ENCODE assay signal across 13 mouse cellular contexts in genomic region chr10:68893100-68893841, GRCm38 (mm10).
DNase-seq lines count a peak whose midpoint lies in the region; ATAC-seq and TF ChIP-seq lines count a peak whose summit lies in the region.
"Had no signal": no experiment of that assay in that cellular context is flagged by ENCODE, and none has a peak within 500 bp of the region (broad histone marks: within the 10 kb centered on the region; RNA-seq: fewer than 3 reads in every experiment).

No protein-coding gene starts in this region.

- TF ChIP-seq CTCF in heart, adult 2 months (IDR thresholded peaks at IDR 0.05): no peak
- no peak for TF ChIP-seq CTCF in lung, postnatal 0 days (IDR thresholded peaks at IDR 0.05)

- no peaks in the 10 kb centered on the region for H3K9me3 ChIP-seq in heart, embryonic 10.5 days
- H3K9me3 ChIP-seq in lung, postnatal 0 days (ENCODE audit: low read length): no peaks in the 10 kb centered on the region
- H3K9me3 ChIP-seq in neural tube, embryonic 15.5 days (replicated peaks): no peaks in the 10 kb centered on the region
- H3K9me3 ChIP-seq: forebrain, embryonic 10.5 days; hindbrain, embryonic 12.5 days had no signal

- ATAC-seq in lung, postnatal 0 days: peak; percentile 59
- ATAC-seq in neural tube, embryonic 15.5 days (ENCODE audit: low FRiP score): no peak

- peak overlapping the region; percentile 27 for H3K27ac ChIP-seq in heart, adult 2 months
- no peak overlapping the region for H3K27ac ChIP-seq in heart, embryonic 10.5 days
- peak overlapping the region; percentile 51; the same call in 1 of the 2 replicates for H3K27ac ChIP-seq in lung, postnatal 0 days (ENCODE audit: low read length)
- H3K27ac ChIP-seq in neural tube, embryonic 15.5 days (replicated peaks): no peak overlapping the region
- H3K27ac ChIP-seq: forebrain, embryonic 10.5 days; hindbrain, embryonic 12.5 days; liver, embryonic 14.5 days had no signal

- no peaks in the 10 kb centered on the region for H3K79me2 ChIP-seq in heart, adult 2 months (replicated peaks; ENCODE audit: control insufficient read depth, insufficient read depth, low read length)

- peak; percentile 55 to 60 for DNase-seq in heart, adult 2 months
- DNase-seq in heart, embryonic 10.5 days (ENCODE audit: low spot score): no peak
- peak; percentile 53 for DNase-seq in adrenal gland, postnatal 14 days
- DNase-seq in gastrocnemius, postnatal 36 days: peak; percentile 10 to 25
- DNase-seq in lung, postnatal 0 days (ENCODE audit: low spot score): peak; percentile 30
- no peak for DNase-seq in cerebellum, adult 8-10 months
- DNase-seq in kidney, adult 9 months: no peak
- DNase-seq: cerebellum, adult 9-11 months had no signal

- H3K27me3 ChIP-seq in heart, adult 2 months (ENCODE audit: control insufficient read depth, insufficient read depth, low read length): no peaks in the 10 kb centered on the region
- H3K27me3 ChIP-seq in heart, embryonic 10.5 days (ENCODE audit: insufficient read depth, poor library complexity, severe bottlenecking): no peaks in the 10 kb centered on the region
- H3K27me3 ChIP-seq in lung, postnatal 0 days (replicated peaks; ENCODE audit: insufficient read depth, low read length): no peaks in the 10 kb centered on the region
- H3K27me3 ChIP-seq in neural tube, embryonic 15.5 days (replicated peaks): no peaks in the 10 kb centered on the region
- H3K27me3 ChIP-seq: CH12.LX; hindbrain, embryonic 12.5 days had no signal

- H3K4me2 ChIP-seq in lung, postnatal 0 days (replicated peaks; ENCODE audit: low read depth, low read length): no peak overlapping the region
- H3K4me2 ChIP-seq in neural tube, embryonic 15.5 days: no peak overlapping the region
- H3K4me2 ChIP-seq: hindbrain, embryonic 12.5 days had no signal

- no peak for TF ChIP-seq POLR2A in heart, adult 2 months (IDR thresholded peaks at IDR 0.05; ENCODE audit: insufficient read depth, low read depth, low read length)

- no peak overlapping the region for H3K4me3 ChIP-seq in heart, adult 2 months
- no peak overlapping the region for H3K4me3 ChIP-seq in heart, embryonic 10.5 days
- H3K4me3 ChIP-seq in lung, postnatal 0 days (ENCODE audit: low read depth, low read length): no peak overlapping the region
- no peak overlapping the region for H3K4me3 ChIP-seq in neural tube, embryonic 15.5 days (replicated peaks)
- H3K4me3 ChIP-seq: forebrain, embryonic 10.5 days; hindbrain, embryonic 12.5 days had no signal

- 24% methylated on average over 8 of the region's 8 CpGs for WGBS in heart, adult 2 months
- WGBS in heart, embryonic 10.5 days: 61% methylated on average over 8 of the region's 8 CpGs
- WGBS in lung, postnatal 0 days: 31% methylated on average over 8 of the region's 8 CpGs
- WGBS in neural tube, embryonic 15.5 days: 63% methylated on average over 8 of the region's 8 CpGs

- H3K4me1 ChIP-seq in heart, adult 2 months (ENCODE audit: control insufficient read depth, insufficient read depth, low read length): peaks cover 5% of the 10 kb centered on the region; the same call in 1 of the 2 replicates
- H3K4me1 ChIP-seq in heart, embryonic 10.5 days: no peaks in the 10 kb centered on the region
- H3K4me1 ChIP-seq in lung, postnatal 0 days (ENCODE audit: insufficient read depth, low read depth, low read length): peaks cover 8% of the 10 kb centered on the region; the same call in 1 of the 2 replicates
- H3K4me1 ChIP-seq in neural tube, embryonic 15.5 days: no peaks in the 10 kb centered on the region
- H3K4me1 ChIP-seq: forebrain, embryonic 10.5 days; hindbrain, embryonic 12.5 days had no signal

- no peak for TF ChIP-seq EP300 in heart, adult 2 months (IDR thresholded peaks at IDR 0.05; ENCODE audit: insufficient read depth, low read depth, low read length)
- TF ChIP-seq EP300 in lung, postnatal 0 days (IDR thresholded peaks at IDR 0.05): no peak

- intact Hi-C loops in heart, adult 2 months (cut with DNase I): no loop called here
- intact Hi-C loops in gastrocnemius, postnatal 36 days (cut with DNase I): no loop called here

- no peaks in the 10 kb centered on the region for H3K36me3 ChIP-seq in heart, adult 2 months (ENCODE audit: control insufficient read depth, insufficient read depth, low read length)
- H3K36me3 ChIP-seq in heart, embryonic 10.5 days: no peaks in the 10 kb centered on the region
- H3K36me3 ChIP-seq in lung, postnatal 0 days (ENCODE audit: insufficient read depth, low read length): no peaks in the 10 kb centered on the region
- no peaks in the 10 kb centered on the region for H3K36me3 ChIP-seq in neural tube, embryonic 15.5 days
- H3K36me3 ChIP-seq: forebrain, embryonic 10.5 days; hindbrain, embryonic 12.5 days had no signal

- H3K9ac ChIP-seq in heart, adult 2 months (ENCODE audit: low read depth, low read length): no peak overlapping the region
- no peak overlapping the region for H3K9ac ChIP-seq in lung, postnatal 0 days (replicated peaks; ENCODE audit: low read depth)
- H3K9ac ChIP-seq in neural tube, embryonic 15.5 days (replicated peaks): no peak overlapping the region
- H3K9ac ChIP-seq: hindbrain, embryonic 12.5 days; liver, embryonic 14.5 days had no signal

Comparison
In these comparisons a context has a peak if more than half of its experiments do, and no peak if none do; other contexts are left out.
1. DNase-seq: peak in heart, adult 2 months (2 of 2), adrenal gland, postnatal 14 days (single experiment), gastrocnemius, postnatal 36 days (2 of 2) and lung, postnatal 0 days (single experiment); none in heart, embryonic 10.5 days (single experiment), cerebellum, adult 8-10 months (single experiment) and kidney, adult 9 months (single experiment).
2. H3K27ac ChIP-seq: peak in heart, adult 2 months (single experiment) and lung, postnatal 0 days (single experiment); none in heart, embryonic 10.5 days (single experiment) and neural tube, embryonic 15.5 days (single experiment).